Mouse (Mus musculus): ENCODE data around the gene Zfp551. TPM values are rescaled to one million over a fixed set of nuclear protein-coding genes. Genes with fewer than 3 reads are reported as not detected.

Zfp551 gene
- polyA plus RNA-seq (2012; ENCODE audit: low replicate concordance) = 0.15 and 0.40 TPM in 2 replicates

DNA sequence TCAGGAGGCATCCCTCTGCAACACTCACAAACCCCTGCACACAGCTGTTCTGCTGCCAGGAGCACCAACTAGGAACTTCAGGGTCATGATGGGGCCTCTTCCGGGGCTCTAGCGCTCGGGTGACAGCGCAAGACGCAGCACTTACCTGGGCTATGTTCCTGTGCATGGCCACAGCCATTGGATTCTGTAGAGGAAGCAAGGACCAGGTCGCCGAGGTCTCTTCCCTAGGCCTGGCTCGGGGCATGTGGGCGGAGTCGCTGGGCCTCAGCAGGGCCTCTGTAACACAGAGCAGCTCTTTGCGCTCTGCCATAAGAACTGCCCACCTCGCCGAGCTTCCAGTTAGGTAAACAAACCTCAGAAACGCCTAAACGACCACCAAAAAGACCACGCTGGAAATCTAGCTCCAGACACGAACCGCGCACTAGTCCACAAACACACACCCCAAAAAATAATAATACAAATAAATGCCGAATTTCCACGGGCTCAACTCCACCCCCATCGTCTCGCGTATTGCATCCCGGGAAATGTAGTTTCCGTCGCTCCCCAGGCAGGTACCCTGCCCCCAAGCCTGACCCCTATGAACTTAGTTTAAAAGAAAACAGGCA, at the start of gene Zfp551:
Gene Zfp551 (minus strand): TSS at position 507 of the 605 bp plus-strand sequence.

DNA sequence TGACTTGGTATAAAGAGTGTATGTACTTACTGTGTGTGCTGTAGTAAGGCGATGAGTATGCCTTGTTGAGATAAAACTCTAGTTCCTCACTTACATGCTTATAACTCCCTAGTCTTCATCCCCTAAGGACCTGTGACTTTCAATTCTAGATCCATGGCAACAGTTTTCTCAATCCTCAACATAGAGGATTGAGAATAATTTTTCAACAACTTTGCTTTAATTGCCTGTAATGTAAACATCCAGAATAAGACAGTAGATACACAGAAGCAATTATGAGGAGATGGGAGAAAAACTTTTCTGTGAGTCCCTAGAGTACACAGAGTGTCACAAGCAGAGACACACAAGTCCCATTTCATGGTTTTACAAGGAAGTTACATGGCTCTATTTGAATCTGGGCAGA, 53.4 kb downstream of the Zfp551 start, which contains the start of gene Vmn1r84:
Gene Vmn1r84 (minus strand): TSS at position 101 of the 400 bp plus-strand sequence.

Other genes starting within 250 kb of the Zfp551 start
- 0.07 TPM in 1 of 2 replicates, not detected in the other for gene Vmn1r80, start 233.5 kb downstream of the Zfp551 start, polyA plus RNA-seq (2012; ENCODE audit: low replicate concordance)
- 0.01 TPM in 1 of 2 replicates, not detected in the other for gene Vmn1r81, start 154.5 kb downstream of the Zfp551 start, polyA plus RNA-seq (2012; ENCODE audit: low replicate concordance)
- gene Vmn1r82, start 122.3 kb downstream of the Zfp551 start, polyA plus RNA-seq (2012; ENCODE audit: low replicate concordance) = not detected in 2 replicates
- gene Vmn1r83, start 93.3 kb downstream of the Zfp551 start, polyA plus RNA-seq (2012; ENCODE audit: low replicate concordance) = not detected in 2 replicates
- gene Vmn1r84, start 53.5 kb downstream of the Zfp551 start, polyA plus RNA-seq (2012; ENCODE audit: low replicate concordance) = not detected in 2 replicates
- 2.3 and 4.6 TPM in 2 replicates for gene Zfp606, start 55.5 kb upstream of the Zfp551 start, polyA plus RNA-seq (2012; ENCODE audit: low replicate concordance)
- gene 2900092C05Rik, start 89.8 kb upstream of the Zfp551 start, polyA plus RNA-seq (2012; ENCODE audit: low replicate concordance) = not detected in 2 replicates
- not detected in 2 replicates for gene Vmn2r53, start 186.0 kb upstream of the Zfp551 start, polyA plus RNA-seq (2012; ENCODE audit: low replicate concordance)
- gene Vmn2r54, start 217.6 kb upstream of the Zfp551 start, polyA plus RNA-seq (2012; ENCODE audit: low replicate concordance) = not detected in 2 replicates